ENCODE assay signal across 10 mouse cellular contexts in the genomic region with DNA sequence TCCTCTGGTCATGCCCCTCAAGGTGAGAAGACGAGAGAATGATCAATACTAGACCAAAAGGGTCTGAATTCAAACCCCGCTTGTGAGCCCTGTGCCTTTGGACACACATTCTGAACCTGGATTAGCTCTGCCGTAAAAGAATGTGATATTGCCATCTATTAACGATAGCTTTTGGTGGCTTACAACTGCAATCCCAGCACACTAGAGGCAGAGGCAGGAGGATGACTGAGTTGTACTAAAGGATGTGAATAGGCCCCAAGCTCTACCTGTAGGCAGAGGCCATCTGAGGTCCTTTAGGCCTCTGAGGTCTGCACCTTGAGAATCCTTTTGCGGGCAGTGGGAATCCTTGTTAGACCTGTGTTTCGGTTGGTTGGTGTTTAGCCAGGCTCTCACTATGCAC. TPM values are rescaled to one million over a fixed set of nuclear protein-coding genes. Genes with fewer than 3 reads are reported as not detected.
A peak's percentile ranks its signal among the peaks of the same experiment; 100 is the strongest.
DNase-seq lines count a peak whose midpoint lies in the region; ATAC-seq and TF ChIP-seq lines count a peak whose summit lies in the region.
"Had no signal": no experiment of that assay in that cellular context is flagged by ENCODE, and none has a peak within 500 bp of the region (broad histone marks: within the 10 kb centered on the region; RNA-seq: fewer than 3 reads in every experiment).

No protein-coding gene starts in this region.

- 0 out of 2 replicates have a peak, but pooled peaks cover 2% of the 10 kb centered on the region for H3K27me3 ChIP-seq in kidney, postnatal 0 days (ENCODE audit: insufficient read depth, low read length)
- H3K27me3 ChIP-seq in intestine, embryonic 15.5 days (replicated peaks), result no peaks in the 10 kb centered on the region

- TF ChIP-seq CTCF in kidney, postnatal 0 days (IDR thresholded peaks at IDR 0.05; ENCODE audit: low read depth), result no peak

- no peak overlapping the region for H3K4me3 ChIP-seq in kidney, postnatal 0 days (replicated peaks; ENCODE audit: low read depth, low read length)
- 0 out of 2 replicates have a peak overlapping the region, but pooled peaks have one; percentile 54 for H3K4me3 ChIP-seq in intestine, embryonic 15.5 days (replicated peaks)

- no peak for ATAC-seq in kidney, postnatal 0 days (replicated peaks; ENCODE audit: low FRiP score, low read depth)
- ATAC-seq in intestine, embryonic 15.5 days, result no peak

- H3K9me3 ChIP-seq in kidney, postnatal 0 days (replicated peaks; ENCODE audit: low read length), result no peaks in the 10 kb centered on the region
- no peaks in the 10 kb centered on the region for H3K9me3 ChIP-seq in intestine, embryonic 15.5 days
- H3K9me3 ChIP-seq: liver, embryonic 12.5 days had no signal

- H3K4me2 ChIP-seq in kidney, postnatal 0 days (ENCODE audit: low read length), result peak overlapping the region; percentile 82; the same call in 1 of the 2 replicates
- peak overlapping the region; percentile 85 for H3K4me2 ChIP-seq in intestine, embryonic 15.5 days (replicated peaks)

- WGBS in kidney, postnatal 0 days, result 85% methylated on average over 6 of the region's 6 CpGs
- WGBS in intestine, embryonic 15.5 days, result 79% methylated on average over 6 of the region's 6 CpGs

- DNase-seq in kidney, postnatal 0 days (ENCODE audit: low spot score), result no peak
- DNase-seq in kidney, adult 9 months, result no peak
- peak; percentile 1 for DNase-seq in urinary bladder, postnatal 14 days (ENCODE audit: low spot score)
- DNase-seq in urinary bladder, adult 18-20 months (ENCODE audit: low spot score in 2 of 2), result no peak
- no peak for DNase-seq in adipocyte (ENCODE audit: low spot score)
- DNase-seq in gastrocnemius, postnatal 25 days, result no peak
- DNase-seq: kidney, postnatal 10 days; retina, postnatal 1 day had no signal

- H3K36me3 ChIP-seq in kidney, postnatal 0 days (ENCODE audit: insufficient read depth, low read length), result no peaks in the 10 kb centered on the region
- 0 out of 2 replicates have a peak, but pooled peaks cover 9% of the 10 kb centered on the region for H3K36me3 ChIP-seq in intestine, embryonic 15.5 days
- H3K36me3 ChIP-seq: liver, embryonic 12.5 days had no signal

- H3K9ac ChIP-seq in kidney, postnatal 0 days (ENCODE audit: low read depth, low read length), result no peak overlapping the region
- H3K9ac ChIP-seq in intestine, embryonic 15.5 days, result no peak overlapping the region
- H3K9ac ChIP-seq: liver, embryonic 12.5 days had no signal

- 0 out of 2 replicates have a peak, but pooled peaks cover 5% of the 10 kb centered on the region for H3K4me1 ChIP-seq in kidney, postnatal 0 days (replicated peaks; ENCODE audit: insufficient read depth, low read length)
- peaks cover 25% of the 10 kb centered on the region for H3K4me1 ChIP-seq in intestine, embryonic 15.5 days (replicated peaks)

- H3K27ac ChIP-seq in kidney, postnatal 0 days, result no peak overlapping the region
- peak overlapping the region; percentile 61; the same call in 1 of the 2 replicates for H3K27ac ChIP-seq in intestine, embryonic 15.5 days
- H3K27ac ChIP-seq: liver, embryonic 12.5 days had no signal

RNA-seq across cellular contexts. Expression of a gene that starts 5.5 kb away (rescaled TPM):
- polyA plus RNA-seq in kidney, postnatal 0 days (2015; fragmentation: Nextera tagmentation; extraction: Ambion mirVana), result 125 and 136 TPM in 2 replicates
- polyA plus RNA-seq in intestine, embryonic 15.5 days (2015; fragmentation: Nextera tagmentation; extraction: Ambion mirVana), result 92.2 and 98.3 TPM in 2 replicates
- 10 to 100 TPM; 30.4 to 42.0 TPM for total RNA-seq in gastrocnemius, postnatal 25 days (2021)

RNA-seq across cellular contexts. Expression of a gene that starts 17.7 kb away (rescaled TPM):
- 0.21 and 0.22 TPM in 2 replicates for polyA plus RNA-seq in kidney, postnatal 0 days (2015; fragmentation: Nextera tagmentation; extraction: Ambion mirVana)
- 0.53 and 0.61 TPM in 2 replicates for polyA plus RNA-seq in intestine, embryonic 15.5 days (2015; fragmentation: Nextera tagmentation; extraction: Ambion mirVana)
- under 1 TPM; 0.33 to 0.78 TPM for total RNA-seq in gastrocnemius, postnatal 25 days (2021)
